Mouse (Mus musculus) thymus, postnatal 4 days (tissue): ENCODE results near the gene Klk1b5.
A peak's percentile ranks its signal among the peaks of the same experiment; 100 is the strongest.
"Not testable (repeated sequence)": the region's sequence is repeated elsewhere in the genome, so short reads cannot be mapped to it uniquely, and the experiment has no call there.

Source experiments
- DNase-seq: peaks from one replicate; pipeline ENCODE4 v3.0.0; 2021

Gene Klk1b5

DNA sequence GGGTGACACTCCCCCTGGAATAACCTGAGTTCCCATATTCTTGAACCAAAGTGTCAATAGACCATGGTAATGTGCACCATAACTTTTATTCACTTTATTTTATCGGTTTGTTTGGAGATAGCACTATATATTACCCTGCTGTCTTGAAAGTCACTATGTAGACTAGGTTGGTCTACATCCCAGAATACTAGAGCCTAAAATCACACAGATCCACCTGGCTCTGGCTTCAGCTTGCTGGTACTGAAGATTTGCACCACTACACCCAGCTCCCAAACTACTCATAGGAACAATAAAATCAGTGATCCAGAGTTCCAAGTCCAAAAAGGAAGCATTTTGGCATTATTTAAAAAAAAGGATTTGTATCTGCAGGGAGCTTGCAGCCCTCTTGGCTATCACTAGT, at the start of gene Klk1b5:
Gene Klk1b5 (plus strand): TSS at position 301 of the 400 bp plus-strand sequence.
- no peak for DNase-seq

DNA sequence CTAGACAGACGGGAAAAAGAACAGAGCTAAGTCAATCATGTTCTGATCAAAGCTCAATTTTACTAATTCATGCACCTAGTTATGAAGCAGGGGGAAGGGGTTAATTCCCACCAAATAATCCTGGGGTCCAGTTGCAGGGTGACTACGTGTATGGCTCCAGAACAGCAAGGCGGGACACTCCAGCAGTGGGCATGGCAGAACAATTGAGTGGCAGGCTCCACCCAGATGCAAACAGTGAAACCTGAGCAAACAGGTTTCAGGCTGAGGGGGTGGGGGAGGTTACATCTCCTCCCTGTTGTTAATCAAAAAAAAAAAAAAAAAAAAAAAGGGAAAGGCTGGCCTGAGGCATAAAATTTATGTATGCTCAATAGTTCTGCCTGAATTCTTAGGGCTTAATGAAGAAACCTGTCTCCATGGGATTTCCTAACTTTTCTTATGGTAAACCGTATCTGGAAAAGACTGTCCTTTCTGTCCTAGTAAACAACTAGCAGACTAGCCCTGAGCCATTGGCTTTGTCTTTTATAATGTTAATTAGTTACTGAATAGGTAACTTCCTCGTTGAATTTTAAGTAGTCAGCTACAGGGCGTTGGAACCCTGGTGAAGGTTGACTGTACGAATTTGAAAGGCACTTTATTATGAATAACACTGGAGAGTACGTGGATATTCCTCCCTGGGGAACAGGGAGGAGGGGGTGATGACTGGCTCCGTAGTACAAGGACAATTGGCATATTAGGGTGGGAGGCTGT, 36.3 kb upstream of the Klk1b5 start:
- no peak for DNase-seq

DNA sequence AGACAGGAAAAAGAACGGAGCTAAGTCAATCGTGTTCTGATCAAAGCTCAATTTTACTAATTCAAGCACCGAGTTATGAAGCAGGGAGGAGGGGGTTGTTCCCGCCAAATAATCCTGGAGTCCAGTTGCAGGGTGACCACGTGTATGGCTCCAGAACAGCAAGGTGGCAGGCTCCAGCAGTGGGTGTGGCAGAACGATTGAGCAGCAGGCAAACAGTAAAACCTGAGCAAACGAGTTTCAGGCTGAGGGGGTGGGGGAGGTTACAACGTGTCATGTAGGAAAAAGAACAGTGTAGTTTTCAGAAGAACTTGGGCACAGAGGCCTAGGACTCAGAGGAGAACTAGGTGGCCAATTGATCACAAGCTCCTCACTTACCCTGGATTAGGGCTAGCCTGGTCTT, 29.2 kb upstream of the Klk1b5 start:
- DNase-seq: not testable (repeated sequence)

DNA sequence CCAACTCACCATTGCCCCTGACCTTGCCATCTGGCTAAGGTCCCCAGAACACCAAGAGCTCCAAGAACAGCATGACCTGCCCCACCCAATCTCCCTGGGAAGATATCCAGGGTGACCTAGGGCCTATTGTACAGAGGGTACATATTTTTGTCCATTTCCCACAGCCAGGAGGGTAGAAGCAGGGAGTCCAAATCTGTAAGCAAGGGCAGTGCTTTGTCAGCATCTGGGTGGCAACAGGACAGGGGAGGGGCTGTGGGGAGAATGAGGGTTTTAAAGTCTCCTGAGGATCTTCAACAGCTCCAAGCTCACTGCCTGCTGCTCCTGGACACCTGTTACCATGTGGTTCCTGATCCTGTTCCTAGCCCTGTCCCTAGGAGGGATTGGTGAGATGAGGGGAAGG, 27.8 kb upstream of the Klk1b5 start, which contains the start of gene Klk1b24:
Gene Klk1b24 (plus strand): TSS at position 301 of the 400 bp plus-strand sequence.
- not testable (repeated sequence) for DNase-seq

DNA sequence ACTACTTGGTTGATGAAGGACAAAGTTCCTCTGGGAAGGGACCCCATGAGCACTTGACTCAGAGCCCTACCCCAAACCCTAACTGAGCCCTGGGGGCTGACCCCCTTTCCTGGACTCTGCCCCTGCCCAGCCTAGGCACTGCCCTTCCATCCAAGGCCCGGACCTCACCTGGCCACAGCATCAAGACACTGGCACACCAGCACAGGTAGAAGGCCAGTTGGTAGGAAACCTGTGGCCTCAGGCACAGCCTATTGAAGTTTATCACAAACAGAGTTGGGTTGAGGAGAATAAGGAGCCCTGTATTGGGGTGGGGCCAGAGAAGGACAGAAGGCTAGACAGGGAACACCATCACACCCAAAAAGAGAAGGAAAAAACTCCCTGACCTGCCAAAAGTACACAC, 22.3 kb upstream of the Klk1b5 start:
- DNase-seq: not testable (repeated sequence)

DNA sequence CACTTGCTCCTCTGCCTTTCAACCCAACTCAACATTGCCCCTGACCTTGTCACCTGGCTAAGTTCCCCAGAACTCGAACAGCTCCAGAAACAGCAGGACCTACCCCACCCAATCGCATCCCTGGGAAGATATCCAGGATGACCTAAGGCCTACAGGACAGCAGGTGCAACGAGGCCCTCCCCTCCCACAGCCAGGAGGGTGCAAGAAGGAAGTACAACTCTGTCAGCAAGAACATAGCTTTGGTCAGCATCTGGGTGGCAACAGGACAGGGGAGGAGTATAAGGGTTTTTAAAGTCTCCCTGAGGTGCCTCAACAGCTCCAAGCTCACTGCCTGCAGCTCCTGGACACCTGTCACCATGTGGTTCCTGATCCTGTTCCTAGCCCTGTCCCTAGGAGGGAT, 17.9 kb upstream of the Klk1b5 start, which contains the start of gene Klk1b3:
Gene Klk1b3 (plus strand): TSS at position 301 of the 400 bp plus-strand sequence.
- no peak for DNase-seq

DNA sequence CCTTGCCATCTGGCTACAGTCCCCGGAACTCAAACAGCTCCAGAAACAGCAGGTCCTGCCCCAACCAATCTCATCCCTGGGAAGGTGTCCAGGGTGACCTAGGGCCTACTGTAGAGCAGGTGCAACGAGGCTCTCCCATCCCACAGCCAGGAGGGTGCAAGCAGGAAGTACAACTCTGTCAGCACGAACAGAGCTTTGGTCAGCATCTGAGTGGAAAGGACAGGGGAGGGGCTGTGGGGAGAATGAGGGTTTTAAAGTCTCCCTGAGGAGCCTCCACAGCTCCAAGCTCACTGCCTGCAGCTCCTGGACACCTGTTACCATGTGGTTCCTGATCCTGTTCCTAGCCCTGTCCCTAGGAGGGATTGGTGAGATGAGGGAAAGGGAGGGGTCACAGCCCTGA, 8.6 kb upstream of the Klk1b5 start, which contains the start of gene Klk1b4:
Gene Klk1b4 (plus strand): TSS at position 301 of the 400 bp plus-strand sequence.
- not testable (repeated sequence) for DNase-seq

DNA sequence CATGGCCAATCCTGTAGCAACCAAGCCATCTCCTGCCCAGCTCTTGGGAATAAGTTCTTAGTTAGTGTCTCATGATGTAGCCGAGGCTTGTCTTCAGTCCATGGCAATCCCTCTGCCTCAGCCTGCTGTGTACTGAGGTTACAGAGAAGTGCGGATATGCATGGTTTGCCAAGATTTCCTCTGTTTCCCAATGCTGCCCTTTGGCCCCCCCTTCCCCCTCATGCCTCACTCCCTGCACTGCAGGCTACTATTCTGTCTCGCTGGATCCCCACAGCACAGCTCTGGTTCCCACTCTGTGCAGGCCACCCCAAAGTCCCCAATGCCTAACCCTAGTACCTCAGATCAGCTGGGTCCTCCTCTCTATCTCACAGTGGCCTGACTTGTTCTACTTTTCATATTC, 7.4 kb upstream of the Klk1b5 start:
- DNase-seq: no peak

DNA sequence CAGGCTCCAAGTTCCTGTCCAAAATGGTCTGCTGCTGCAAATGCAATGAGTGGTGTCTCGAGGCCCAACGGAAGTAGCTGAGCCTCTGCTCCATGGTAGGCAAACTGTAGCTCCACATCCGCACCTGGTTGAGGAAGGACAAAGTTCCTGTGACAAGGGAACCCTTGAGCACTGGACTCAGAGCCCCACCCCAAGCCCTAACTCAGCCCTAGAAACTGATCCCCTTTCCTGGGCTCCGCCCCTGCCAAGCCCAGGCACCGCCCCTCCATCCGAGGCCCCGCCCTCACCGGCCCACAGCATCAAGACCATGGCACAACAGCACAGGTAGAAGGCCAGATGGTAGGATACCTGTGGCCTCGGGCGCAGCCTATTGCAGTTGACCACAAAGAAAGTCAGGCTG, 5.9 kb downstream of the Klk1b5 start:
- not testable (repeated sequence) for DNase-seq

DNA sequence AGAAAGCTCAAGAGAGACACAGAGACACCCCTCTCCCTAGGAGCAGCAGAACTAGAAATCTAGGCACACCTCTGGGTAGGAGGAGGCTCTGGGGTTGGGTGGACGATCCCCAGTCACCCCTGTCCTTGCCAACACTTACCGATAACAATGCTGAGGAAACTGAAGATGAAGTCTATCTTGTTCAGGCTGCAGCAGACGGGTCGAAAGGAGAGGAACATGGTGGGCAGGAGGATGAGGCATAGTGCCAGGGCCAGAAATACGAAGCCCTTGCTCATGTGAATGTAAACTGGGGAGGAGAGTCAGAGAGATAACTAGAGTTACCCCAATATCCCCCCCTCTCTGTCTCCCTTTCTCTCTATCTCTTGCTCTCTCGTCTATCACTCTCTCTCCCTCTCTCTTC, 6.6 kb downstream of the Klk1b5 start:
- DNase-seq: not testable (repeated sequence)

DNA sequence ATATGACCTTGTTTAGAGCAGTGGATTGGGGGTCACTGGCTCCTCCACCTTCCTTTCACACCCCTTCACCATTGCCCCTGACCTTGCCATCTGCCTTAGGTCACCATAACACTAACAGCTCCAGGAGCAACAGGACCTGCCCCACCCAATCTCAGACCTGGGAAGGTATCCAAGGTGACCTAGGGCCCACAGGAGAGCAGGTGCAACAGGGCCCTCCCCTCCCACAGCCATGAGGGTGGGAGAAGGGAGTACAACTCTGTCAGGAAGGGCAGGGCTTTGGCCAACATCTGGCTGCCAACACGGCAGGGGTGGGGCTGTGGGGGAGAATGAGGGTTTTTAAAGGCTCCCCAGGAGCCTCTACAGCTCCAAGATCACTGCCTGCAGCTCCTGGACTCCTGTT, 9.3 kb downstream of the Klk1b5 start, which contains the start of gene Klk1:
Gene Klk1 (plus strand): TSS at position 285 of the 400 bp plus-strand sequence.
- DNase-seq: no peak

DNA sequence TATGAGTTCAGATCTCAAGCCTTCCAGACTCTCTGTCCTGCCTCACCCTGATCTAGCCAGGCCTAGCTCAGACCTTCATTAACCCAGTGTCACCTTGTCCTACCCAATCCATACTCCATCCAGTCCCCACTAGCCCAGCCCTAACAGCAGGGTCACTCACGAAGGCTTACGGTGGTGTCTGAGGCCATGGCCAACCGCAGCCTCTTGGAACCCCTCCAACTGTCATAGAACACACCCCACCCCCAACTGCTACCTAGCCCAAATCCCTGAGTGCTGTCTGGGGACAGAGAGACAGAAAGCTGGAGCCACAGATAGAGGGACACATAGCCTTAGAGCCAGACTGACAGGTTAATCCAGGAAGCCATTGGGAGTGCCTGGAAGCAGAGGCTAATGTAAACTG, 20.2 kb downstream of the Klk1b5 start, which contains the start of gene Gm36864:
Gene Gm36864 (plus strand): TSS at position 269 of the 400 bp plus-strand sequence.
- DNase-seq: no peak

DNA sequence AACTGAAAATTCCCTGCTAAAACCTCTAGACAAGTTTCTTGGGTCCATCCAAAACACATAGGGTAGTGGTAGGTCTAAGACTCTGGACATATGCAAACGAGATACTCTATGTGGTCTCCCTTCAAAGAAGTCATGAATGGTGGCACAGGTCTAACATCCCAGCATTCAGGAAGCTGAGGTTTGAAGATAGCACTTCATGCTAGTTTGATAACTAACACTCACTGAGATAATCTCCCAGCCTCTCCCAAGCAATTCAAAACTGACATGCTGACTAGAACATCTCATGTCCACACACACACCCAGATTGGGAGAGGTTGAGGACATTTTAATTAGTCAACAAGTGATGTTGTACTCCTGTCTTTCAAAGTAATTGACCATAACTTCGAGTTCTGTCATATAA, 24.2 kb downstream of the Klk1b5 start:
- DNase-seq: no peak

DNA sequence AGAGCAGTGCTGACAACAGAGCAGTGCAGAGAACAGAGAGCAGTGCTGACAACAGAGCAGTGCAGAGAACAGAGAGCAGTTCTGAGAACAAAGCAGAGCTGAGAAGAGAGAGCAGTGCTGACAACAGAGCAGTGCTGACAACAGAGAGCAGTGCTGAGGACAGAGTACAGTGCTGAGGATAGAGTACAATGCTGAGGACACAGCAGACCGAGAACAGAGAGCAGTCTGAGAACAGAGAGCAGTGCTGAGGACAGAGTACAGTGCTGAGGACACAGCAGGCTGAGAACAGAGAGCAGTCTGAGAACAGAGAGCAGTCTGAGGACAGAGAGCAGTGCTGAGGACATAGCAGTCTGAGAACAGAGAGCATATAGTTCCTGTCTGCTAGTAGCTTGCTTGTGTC, 25.0 kb downstream of the Klk1b5 start:
- no peak for DNase-seq

DNA sequence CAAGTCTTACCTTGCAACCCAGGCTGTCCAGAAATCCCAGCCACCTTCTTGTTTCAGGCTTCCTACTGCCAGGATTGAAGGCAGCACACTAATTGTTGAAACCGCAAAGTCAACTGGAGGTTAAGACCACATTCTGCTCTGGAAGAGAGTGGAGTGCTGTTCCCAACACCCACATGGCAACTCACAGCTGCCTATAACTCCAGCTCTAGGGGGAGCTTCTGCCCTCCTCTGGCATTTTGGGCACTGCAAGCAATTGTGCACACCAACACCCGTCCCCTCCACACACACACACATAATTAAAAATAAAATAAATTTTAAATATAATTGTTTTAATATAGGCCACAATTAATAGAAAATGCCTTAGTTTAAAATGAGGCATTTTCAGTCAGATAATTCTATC, 25.4 kb downstream of the Klk1b5 start:
- no peak for DNase-seq

DNA sequence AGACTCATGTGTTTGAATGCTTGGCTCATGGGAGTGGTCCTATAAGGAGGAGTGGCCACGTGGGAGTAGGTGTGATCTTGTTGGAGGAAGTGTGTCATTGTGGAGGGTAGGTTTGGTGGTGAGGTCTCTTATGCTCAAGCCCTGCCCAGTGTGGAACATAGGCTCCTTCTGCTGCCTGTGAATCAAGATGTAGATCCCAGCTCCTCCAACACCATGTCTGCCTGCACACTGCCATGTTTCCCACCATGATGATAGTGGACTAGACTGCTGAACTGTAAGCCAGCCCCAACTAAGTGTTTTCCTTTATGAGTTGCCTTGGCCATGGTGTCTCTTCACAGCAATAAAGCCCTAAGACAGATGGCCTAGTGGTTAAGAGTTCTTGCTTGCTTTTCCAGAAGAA, 28.3 kb downstream of the Klk1b5 start:
- no peak for DNase-seq

DNA sequence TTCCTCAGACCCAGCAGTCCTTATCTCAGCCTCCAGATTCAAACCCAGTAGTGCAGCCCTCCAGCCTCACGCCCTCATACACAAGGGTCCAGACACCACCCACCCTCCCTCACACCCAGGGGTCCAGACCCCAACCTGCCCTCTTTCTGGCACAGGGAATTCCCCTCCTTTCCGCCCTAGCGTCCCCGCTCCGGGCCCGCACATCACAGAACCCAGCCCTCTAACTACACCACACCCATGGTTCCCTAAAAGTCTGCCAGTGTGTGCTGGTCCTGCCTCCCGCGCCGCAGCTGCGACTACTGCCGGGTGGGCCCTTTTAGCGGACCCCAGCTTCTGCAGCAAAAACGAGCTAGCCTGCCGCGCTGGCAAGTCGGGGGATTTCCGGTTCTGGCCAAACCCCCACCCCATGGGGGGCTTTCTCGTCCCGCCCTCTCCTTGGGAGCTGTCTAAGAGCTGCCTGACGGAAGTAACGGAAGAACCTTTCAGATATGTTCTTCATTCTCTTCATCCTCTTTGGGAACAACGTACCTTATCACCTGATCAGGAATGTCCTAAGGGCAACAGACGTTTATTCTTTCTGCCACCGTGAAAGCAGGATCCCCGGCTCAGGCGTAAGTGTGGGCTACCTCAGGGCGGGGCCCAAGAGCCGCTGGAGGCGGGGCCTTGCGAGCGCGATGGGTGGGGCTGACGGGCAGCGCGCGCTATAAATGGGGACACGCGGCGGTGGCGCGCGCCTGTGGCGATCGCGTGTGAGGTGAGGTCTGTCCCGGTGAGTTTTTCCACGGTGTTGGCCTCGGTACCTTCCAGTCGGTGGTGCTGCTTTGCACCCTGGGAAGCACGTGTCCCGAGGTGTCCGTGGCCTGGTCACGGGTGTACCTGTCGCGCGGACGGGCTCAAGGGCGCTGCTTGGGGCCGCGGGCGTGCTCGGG, 30.6 kb downstream of the Klk1b5 start, which contains the start of the genes 1700028J19Rik and 2410002F23Rik:
Gene 1700028J19Rik (minus strand): TSS at position 641 of the 929 bp plus-strand sequence.
Gene 2410002F23Rik (plus strand): TSS at position 668 of the 929 bp plus-strand sequence.
- peak; percentile 96 for DNase-seq

DNA sequence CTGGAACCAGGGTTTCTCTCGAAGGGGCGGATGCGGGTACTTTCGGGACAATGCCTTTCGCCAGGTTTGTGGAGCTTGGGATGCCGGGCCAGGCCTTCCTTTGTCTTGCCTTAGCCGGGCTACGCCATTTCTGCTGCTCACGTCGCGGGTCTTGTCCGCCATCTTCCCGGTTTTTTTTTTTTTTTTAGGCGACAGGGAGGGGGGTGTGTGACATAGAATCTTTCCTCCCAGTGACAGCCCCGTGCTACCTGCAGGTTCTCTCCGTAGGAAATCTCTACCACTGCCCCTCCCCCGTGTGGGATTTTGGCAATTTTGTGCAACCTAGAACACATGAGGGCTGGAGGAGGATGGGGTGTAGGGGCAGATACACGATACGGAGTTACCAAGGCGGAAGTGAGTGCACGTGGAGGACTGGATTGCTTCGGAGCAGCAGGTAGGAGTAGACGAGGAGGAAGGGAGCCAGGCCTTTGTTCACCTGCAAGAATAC, 31.3 kb downstream of the Klk1b5 start:
- DNase-seq: no peak

DNA sequence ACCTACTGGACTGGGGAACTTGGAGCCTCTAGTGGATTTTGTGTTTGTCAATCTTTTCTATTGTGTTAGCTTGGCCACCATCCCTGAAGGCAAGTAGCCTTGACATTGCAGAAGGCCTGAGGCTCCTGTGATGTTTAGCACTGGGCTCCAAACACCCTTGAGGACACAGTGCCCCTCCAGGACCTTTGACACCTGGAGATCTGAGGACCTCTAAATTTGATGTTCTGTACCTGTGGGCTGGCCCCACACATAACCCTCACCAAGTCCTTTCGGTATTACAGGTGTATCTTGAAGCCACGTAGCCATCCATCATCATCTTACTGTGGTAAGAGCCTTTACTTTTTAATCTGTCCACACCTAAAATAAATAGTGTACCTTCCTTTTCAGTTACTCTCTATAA, 32.2 kb downstream of the Klk1b5 start:
- no peak for DNase-seq

DNA sequence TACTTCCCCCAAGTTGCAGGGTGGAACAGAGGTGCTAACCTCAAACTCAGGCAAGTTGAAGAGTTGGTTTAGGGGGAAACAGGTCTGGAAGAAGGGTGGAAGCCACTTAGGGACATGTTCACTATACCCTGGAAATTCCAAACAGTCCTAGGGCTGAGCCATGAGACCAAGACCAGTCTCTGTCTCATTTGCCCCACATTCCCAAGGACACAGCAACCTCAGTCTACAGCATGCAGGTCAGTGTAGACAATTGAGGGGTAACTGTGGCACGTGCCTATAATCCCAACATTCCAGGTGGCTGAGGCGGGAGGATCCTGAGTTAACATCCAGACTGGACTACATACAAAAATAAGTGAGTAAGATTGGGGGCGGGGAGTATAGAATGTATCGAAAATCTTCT, 33.5 kb downstream of the Klk1b5 start:
- no peak for DNase-seq

DNA sequence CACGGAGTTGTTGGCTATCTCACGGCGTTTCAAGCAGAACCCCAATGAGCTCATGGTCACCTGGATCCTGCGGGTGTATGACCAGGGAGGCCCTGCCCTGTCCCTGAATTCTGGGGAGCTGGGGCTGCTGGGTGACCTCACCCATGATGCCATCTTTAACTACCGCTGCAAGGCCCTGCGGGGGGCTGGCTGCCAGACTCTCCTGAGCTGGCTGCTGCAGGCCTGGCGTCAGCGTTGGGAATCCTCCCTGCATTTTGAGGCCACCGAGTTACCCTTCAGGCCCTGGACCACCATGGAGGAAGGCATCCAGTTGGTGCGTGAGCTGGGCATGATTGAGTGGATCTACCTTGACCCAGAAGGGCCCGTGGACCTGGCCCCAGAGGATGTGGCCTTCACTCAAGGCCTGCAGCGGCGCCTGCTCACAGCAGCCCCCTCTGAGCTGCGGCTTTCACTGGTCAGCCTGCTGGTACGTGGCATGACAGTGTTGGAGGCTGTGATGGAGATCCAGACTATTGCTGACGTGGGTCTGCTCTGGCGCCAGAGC, 35.1 kb downstream of the Klk1b5 start:
- not testable (repeated sequence) for DNase-seq

DNA sequence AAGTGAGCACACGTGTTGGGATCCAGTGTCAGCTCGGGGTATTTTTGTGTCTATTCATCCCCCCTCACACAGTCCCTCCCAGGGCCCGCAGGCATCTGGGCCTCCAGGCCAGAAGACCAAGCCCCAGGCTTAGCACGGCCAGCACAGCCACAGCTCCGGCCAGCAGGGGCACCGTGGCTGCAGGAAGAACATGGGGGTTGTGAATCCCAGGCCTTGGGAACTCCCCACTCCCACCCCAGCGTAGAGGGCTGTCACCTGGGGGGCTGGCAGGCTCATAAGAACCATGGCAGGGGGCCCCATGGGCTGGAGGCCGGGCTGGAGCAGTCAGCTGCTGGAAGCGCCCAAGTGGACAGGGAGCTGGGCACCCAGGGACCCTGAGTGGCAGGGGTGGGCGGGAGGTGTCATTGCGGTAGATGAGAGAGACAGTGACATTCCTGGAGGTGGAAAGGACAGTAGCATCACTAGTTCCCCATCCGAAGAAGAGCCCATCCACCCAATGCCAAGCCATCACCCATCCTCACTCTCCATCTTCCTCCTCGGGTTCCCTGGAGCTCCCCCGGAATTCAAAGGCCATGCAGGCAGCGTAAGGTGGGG, 37.4 kb downstream of the Klk1b5 start:
- DNase-seq: no peak
